Mouse (Mus musculus) thymus, postnatal 25 days (tissue): Measurements from ENCODE around the gene Pilrb2.
A peak's percentile ranks its signal among the peaks of the same experiment; 100 is the strongest.
"Not testable (repeated sequence)": the region's sequence is repeated elsewhere in the genome, so short reads cannot be mapped to it uniquely, and the experiment has no call there.

Experiments
- DNase-seq: peaks from one replicate; pipeline ENCODE4 v3.0.0; 2022

The Pilrb2 gene

DNA sequence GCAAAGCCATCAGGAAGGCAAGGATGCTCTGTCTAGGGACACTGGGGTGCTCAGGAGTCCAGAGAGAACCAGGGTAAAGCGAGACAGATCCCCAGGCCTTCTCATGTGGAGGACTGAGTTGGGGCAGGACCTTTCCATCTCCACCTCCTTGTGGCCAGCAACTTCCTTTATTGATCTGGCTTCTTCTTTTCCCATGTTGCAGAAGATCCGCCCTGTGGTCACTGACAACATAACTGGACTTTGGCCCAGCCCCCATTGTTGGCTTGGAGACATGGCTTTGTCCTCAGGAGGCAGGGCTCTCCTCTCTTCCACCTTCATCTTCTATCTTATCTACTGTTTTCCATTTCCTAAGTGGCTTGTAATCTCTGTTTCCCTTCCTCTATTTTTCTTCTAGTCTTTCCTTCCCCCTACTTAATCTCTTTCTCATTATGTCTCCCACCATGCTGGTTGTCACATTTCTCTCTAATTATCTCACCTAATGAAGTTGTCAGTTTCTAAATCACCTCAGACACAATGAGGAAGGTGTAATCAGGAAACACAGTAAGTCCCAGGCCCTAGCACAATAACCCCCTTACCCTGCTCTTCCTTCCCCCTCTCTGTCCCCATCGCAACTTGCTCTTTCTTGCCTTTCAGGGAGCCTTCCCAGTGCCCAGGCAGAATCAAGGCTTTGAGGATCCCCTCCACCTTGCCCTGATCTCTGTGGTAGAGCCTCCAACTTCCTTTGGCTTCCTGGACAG, at the start of gene Pilrb2:
TSS of gene Pilrb2 (minus strand) at position 172 of the 737 bp plus-strand sequence.
- not testable (repeated sequence) for DNase-seq

DNA sequence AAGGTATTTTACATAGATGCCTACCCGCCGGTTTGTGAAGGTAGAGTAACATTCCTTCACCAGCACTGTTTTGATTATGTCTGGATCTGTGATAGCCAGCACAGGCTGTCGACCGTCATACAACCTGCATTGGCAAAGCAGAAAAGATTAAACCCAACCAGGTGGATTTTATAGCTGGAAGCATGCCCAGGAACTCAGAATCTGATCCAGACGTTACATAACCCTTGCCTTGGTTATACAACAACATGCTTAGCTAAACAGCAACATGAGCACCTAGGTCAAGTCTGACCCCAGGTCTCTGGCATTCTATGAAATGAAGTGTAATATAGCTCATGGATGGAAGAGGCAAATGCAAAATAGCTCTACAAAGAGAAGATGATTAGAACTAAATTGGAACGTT, 43.9 kb upstream of the Pilrb2 start:
- no peak for DNase-seq

DNA sequence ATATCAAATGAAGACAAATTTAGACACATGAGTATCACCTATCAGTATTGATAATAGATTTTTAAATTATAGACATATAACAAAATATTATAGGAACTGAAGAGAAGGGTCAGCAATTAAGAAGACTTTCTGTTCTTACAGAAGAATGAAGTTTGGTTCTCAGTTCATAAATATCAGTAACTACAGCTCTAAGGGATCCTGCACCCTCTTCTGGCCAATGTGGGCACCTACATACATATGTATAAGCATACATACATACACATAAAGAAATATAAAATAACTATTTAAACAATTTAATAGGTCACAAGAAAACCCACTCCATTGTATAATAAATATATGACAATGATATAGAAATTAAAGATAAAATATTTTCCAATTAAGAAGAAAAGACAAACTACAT, 42.9 kb upstream of the Pilrb2 start:
- DNase-seq, result no peak

- no peak for DNase-seq
Measured at GRCm38 (mm10) chr5:137909564-137910262, 38.1 kb upstream of the Pilrb2 start.

GRCm38 (mm10) chr5:137897812-137898211, 26.2 kb upstream of the Pilrb2 start:
- DNase-seq, result no peak

DNA sequence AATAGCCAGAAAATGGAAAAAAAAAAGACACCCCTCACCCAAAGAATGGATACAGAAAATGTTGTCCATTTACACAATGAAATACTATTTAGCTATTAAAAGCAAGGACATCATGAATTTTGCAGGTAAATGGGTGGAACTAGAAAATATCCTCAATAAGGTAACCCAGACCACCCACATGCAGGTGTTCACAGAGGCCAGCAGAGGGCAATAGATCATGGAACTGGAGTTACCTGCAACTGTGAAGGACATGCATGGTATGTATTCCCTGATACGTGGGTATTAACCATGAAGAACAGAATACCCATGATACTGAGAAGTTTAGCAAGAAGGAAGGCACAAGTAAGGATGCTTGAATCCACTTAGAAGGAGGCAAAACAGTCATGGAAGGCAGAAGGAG, 21.3 kb upstream of the Pilrb2 start:
- no peak for DNase-seq

- DNase-seq, result no peak
Measured at GRCm38 (mm10) chr5:137887666-137888065, 16.1 kb upstream of the Pilrb2 start.

DNA sequence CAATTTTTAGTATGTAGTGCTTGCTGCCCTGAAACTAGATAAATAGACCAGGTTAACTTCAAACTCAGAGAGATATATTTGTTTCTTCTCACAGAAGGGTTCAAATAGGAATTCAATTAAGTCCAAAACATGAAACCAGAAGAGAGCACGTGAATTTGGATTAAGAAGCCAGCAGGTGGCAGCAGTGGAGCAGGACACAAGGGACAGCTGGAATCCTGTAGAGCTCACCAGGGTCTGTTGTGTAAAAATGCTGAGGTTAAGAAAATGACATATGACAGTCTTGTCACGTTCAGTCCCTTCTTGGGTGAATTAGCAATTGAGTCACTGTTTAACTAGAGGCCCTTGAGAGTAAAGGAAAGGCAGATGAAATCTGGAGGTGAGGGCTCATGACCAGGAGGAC, 14.3 kb upstream of the Pilrb2 start:
- DNase-seq, result peak; percentile 21

DNA sequence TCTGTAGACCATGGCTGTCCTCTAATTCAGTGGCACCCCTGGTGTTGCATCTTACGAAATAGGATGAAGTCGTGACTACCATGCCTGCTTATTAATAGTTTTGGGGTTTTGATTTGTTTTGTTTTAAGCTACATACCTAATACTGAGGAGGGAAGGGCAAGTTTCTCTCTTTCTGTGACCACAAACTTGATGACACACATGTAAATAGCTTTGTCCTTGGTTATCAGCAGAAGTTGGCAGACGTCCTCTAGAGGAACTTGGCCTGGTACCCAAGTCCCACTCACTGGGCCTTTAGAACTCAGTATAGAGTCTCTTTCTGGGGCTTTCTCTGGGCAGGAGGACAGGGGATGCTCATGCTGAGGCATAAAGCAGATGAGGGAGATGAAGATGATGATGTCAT, 11.7 kb upstream of the Pilrb2 start:
- no peak for DNase-seq

DNA sequence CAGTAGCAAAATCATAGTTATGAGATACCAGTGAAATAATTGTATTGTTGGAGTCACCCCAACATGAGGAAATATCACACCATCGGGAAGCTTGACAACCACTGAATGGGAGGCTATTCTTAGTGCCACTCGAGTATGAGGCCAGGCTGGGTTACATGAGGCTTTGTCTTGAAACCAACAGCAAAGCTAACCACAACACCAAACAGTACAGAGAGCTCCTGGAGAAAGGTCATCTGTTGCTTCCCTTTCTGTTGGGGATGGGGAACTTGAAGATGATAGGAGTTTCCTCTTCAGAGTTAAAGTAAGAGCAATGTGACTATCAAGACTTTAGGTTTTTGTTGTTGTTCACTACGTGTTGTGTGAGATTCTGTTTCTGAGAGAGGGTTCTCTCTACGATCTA, 11.3 kb upstream of the Pilrb2 start:
- DNase-seq, result no peak

- peak; percentile 45 for DNase-seq
Measured at GRCm38 (mm10) chr5:137877860-137878259, 6.2 kb upstream of the Pilrb2 start.

DNA sequence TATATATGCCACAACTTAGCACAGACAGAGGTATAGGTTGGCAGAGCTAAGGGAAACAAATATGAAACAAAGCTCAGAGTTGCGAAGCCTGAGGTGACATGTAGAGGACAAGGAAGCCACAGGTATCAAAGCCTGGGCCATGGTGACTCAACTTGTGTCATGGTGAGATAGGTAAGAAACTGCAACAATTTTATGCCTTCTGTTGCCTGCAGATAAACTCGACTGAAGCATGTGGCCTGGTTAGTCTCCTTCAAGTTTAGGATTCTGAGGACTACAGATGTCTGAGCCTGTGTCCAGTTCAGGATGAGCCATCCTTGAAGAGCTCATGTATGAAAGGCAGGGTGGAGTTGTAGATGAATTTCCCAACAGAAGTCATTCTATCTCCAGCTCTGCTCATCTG, 3.4 kb upstream of the Pilrb2 start:
- DNase-seq, result no peak

- DNase-seq, result not testable (repeated sequence)
Measured at GRCm38 (mm10) chr5:137872381-137872702, 727 bp upstream of the Pilrb2 start.

DNA sequence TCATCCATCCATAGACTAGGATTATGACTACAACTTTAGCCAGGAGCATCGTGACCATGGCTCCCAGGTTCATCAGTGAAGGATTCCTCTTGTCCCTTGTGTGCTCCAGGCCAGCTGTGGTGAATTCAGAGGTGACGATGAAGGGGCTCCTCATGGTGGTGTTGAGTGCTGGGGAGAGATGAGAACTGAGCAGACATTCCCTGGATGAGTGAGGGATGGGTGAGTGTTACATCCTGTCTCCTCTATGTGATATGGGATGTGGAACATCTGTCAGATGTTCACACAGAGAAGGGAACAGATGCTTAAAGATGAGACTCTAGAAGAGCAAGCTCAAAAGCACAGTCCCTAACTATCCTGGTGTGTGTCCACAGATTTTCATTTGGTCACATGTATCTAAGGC, 3.0 kb downstream of the Pilrb2 start:
- not testable (repeated sequence) for DNase-seq

- DNase-seq, result not testable (repeated sequence)
Measured at GRCm38 (mm10) chr5:137864008-137864407, 7.6 kb downstream of the Pilrb2 start.

GRCm38 (mm10) chr5:137857960-137858710, 13.5 kb downstream of the Pilrb2 start, which contains the start of gene Pilrb1:
TSS of gene Pilrb1 (minus strand) at chr5:137858106.
- DNase-seq, result not testable (repeated sequence)

- DNase-seq, result not testable (repeated sequence)
Measured at GRCm38 (mm10) chr5:137856870-137857269, 14.7 kb downstream of the Pilrb2 start.

GRCm38 (mm10) chr5:137854907-137855306, 16.7 kb downstream of the Pilrb2 start:
- DNase-seq, result not testable (repeated sequence)

- DNase-seq, result not testable (repeated sequence)
Measured at GRCm38 (mm10) chr5:137850313-137850712, 21.3 kb downstream of the Pilrb2 start.

- DNase-seq, result not testable (repeated sequence)
Measured at GRCm38 (mm10) chr5:137837110-137837509, 34.5 kb downstream of the Pilrb2 start.

- no peak for DNase-seq
Measured at GRCm38 (mm10) chr5:137836611-137837010, 35.0 kb downstream of the Pilrb2 start.

DNA sequence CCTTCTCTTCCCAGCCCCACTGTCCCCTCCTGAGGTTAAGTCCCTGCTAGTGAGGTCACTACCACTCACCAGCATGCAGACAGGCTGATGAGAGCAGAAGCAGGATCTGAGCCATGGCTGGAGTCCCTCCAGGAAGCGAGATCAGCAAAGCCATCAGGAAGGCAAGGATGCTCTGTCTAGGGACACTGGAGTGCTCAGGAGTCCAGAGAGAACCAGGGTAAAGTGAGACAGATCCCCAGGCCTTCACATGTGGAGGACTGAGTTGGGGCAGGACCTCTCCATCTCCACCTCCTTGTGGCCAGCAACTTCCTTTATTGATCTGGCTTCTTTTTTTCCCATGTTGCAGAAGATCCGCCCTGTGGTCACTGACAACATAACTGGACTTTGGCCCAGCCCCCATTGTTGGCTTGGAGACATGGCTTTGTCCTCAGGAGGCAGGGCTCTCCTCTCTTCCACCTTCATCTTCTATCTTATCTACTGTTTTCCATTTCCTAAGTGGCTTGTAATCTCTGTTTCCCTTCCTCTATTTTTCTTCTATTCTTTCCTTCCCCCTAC, 35.6 kb downstream of the Pilrb2 start, which contains the start of gene Pilra:
TSS of gene Pilra (minus strand) at position 316 of the 555 bp plus-strand sequence.
- not testable (repeated sequence) for DNase-seq

DNA sequence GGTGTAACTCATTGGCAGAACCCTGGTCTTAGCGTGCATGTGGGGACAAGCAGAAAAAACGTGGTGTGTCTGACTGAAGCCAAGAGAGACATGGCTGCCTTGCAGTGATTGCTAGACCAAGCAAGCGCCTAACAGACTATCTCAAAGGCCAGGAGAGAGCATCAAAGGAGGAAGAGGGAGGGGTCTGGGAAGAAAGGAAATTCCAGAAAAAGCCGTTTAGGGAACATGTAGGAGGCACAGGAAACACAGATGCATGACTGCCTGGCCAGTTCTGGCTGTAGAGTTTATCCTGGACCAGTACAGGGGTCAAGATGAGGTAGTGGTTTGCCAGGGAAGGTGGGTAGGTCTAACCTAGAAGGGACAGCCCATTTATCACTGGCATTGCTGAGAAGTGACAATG, 38.1 kb downstream of the Pilrb2 start:
- DNase-seq, result no peak
